Mouse (Mus musculus) layer of hippocampus, adult 6 months (tissue): Measurements from ENCODE around the gene Gm37240. TPM values are rescaled to one million over a fixed set of nuclear protein-coding genes. Genes with fewer than 3 reads are reported as not detected.

ENCODE experiments used
- long read RNA-seq, 2 experiments: library from polyadenylated mRNA; unstranded; transcript quantifications; one replicate each; pipeline ENCODE4 v2.0.0; 2019 to 2020
- microRNA-seq: library from miRNA; unstranded; fragments of <30 nt; microRNA quantifications from one replicate; pipeline ENCODE4 v1.2.0, GENCODE M21; 2020
- polyA plus RNA-seq: library from polyadenylated mRNA; unstranded; fragments of <200 nt; fragmentation: Nextera tagmentation; gene quantifications from 2 replicates; pipeline ENCODE4 v1.2.3, GENCODE M21; 2021

The Gm37240 gene
- polyA plus RNA-seq, result 0.64 and 1.4 TPM in 2 replicates
- long read RNA-seq, experiment 1, partial matches to known transcripts, result 0 of 6 reads
- long read RNA-seq, experiment 1, other reads (novel, unspliced or antisense), result 6 of 6 reads
- long read RNA-seq, experiment 2, partial matches to known transcripts, result 0 of 42 reads
- long read RNA-seq, experiment 2, other reads (novel, unspliced or antisense), result 42 of 42 reads

DNA sequence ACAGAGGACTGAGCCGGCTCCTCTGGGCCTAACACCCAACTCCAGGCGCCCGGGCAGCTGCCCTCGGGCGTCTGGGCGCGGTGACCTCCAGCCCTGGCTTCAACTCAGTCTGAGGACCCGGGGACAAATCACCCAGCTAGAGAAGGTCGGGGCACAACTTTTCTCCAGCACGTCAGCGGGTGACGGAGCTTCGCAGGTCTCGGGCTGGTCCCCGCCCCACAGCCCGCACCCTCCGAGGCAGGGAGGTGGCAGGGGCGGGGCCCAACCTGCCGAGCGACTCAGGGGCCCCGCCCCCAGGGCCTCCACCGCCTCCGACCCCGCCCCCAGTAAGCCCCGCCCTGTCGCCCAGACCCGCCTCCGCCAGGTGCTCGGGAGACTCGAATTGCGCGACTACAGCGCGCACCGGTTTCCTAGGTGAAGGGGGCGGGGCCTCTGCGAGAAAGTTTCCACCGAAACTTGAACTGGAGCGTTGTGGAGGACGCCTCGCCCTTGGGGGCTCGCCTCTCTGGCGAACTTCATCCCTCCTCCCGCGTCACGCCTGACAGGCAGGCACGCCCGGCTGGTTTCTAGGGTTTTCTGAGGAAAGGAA, at the start of gene Gm37240, which contains the start of gene Glt28d2:
TSS of gene Gm37240 (minus strand) at position 280 of the 589 bp plus-strand sequence.
TSS of gene Glt28d2 (minus strand) at position 278 of the 589 bp plus-strand sequence.

DNA sequence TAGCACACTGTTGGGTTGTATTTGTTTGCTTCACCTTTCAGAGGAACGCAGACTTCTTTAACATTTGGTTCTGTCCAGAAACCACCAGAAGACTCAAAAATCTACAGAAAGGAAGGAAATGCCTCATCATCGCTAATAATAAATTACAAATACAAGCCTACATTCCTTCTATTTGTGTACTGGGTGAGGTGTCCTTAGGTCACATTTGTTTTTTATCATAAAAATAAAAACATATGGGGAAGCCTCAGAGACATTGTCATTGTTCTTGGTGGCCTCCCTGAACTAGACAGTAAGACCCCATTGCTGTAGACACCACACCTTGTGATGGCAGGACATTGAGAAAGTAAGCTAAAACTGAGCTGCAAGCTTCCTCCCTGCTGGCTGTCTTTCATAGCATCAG, 70.1 kb downstream of the Gm37240 start, which contains the start of gene Fam160a1:
TSS of gene Fam160a1 (minus strand) at position 101 of the 400 bp plus-strand sequence.

DNA sequence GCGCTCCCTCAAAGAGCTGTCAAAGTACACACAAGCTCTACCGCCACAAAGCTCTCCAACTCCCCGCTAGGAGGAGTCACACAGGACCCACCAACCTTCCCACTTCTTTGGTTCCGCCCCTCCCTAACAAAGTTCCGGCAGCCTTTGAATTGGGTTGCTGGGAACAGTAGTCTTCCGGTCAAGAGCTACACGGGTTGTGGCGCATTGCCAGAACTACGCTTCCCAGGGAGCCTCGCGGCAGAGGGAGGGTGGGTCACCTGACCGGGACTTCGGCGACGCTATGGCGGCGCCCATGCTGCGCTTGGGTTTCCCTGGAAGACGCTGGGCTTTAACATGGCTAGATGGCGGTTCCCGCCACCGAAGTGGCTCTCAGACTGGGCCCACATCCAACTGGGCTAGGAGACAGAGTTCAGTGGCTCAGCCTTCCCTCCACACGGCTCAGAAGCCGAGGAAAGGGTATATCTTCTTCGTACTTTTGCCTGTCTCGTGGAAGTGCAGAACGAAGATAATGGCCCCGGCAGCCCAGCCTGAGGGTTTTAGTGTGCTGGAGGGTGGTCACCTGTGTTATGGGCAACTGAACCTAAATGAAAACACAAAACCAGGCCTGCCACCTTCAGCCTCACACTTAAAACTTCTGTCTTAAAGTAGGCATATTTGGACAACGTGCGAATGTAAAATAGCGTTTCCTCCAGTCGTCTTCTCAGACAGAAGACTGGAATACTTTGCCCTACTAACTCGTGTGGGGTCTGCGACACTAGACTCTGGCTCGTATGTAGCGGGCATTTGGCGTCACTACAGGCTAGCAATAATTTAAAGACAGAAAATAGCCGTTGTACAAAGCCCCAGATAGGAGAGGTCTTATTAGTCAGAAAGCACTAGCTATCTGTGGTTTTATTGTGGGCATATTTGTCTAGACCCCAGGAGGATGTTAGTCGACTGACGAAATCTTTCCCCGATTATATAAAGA, 313.2 kb downstream of the Gm37240 start, which contains the start of gene Gatb:
TSS of gene Gatb (plus strand) at position 256 of the 967 bp plus-strand sequence.

DNA sequence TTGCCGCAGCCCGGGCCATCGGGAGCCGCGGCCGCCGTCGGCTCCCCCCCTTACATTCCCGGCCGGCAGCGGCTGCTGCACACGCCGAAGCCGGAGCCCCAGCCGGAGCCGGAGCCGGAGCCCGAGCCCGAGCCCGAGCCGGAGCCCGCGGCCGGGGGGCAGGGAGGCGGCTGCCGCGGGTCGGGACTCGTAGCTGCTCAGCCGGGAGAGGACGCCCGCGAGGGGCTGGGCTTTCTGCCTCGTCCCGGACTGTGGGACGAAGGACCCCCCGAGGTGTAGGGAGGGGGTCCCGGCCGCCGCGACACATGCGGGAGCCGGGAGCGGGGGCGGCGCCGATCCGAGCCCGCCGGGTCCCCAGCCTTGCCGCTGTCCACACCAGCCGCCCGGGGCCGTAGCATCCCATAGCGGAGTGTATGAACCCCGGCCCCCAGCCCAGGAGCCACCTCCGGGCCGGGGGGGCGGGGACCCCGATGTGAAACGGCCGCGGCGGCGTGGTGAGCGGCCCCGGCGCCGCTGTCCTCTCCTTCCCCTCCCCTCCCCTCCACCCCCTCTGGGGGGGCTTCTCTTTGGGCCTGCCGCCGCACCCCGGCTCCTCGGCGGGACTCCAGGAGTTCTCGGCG, 1072.4 kb downstream of the Gm37240 start, which contains the start of gene Fbxw7:
TSS of gene Fbxw7 (plus strand) at position 507 of the 620 bp plus-strand sequence.

DNA sequence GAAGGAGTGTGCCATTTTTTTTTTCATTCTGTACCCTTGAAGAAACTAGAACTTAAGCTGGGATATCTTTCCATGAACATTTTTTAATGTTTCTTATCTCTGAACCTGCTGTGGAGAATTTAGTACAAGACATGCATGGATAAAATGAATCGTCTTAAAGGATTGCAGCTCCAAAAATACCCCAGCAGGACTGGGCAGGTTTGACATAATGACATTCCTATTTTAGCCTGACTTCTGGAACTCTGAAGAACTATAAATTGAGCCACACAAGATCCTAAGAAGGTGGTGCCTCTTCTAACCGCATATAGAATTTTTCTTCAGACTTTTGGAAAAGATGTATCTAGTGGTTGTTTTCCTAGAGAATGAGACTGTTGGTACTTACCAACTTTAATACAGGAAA, 1294.0 kb downstream of the Gm37240 start, which contains the start of gene Tigd4:
TSS of gene Tigd4 (plus strand) at position 301 of the 400 bp plus-strand sequence.

DNA sequence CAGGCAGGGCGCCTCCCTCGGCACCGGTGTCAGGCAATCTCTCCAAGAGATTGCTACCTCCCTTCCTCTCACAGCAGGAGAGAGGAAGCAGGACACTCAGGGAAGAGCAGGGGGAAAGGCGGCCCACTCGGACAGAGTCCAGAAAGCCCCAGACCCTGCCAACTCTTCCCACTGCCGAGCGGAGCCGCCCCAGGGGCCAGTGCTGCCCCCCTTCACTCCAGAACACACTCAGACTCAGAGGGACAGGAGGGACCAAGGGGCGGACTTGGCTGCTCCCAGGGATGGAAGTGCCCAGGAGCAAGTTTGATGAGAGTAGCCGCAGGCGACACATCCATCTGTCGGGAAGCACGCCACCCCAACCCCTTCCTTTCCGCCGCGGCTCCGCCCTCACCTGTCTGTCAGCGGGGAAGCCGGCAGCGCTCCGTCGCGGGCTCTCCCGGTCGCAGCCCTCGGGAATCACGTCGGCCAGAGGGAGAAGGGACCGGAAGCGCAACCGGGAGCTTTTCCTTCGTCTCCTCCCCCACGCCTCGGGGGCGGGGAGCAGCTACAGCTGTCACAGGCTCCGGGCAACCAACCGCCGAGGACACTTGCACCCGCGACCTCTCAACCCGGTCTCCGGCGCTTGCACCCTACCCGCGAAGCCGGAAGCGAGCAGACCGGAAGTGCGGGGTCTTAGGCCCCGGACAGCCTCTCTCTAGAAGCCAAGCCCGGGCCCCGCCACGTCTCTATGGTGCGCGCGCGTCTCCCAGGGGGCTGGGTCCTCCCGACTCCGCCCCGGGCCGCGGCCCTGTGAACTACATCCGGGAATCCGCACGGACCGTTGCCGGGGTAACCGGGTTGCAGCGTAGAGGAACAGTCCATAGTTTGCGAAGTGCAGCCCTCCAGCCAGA, 1305.0 kb downstream of the Gm37240 start, which contains the start of gene Arfip1:
TSS of gene Arfip1 (minus strand) at position 603 of the 890 bp plus-strand sequence.

DNA sequence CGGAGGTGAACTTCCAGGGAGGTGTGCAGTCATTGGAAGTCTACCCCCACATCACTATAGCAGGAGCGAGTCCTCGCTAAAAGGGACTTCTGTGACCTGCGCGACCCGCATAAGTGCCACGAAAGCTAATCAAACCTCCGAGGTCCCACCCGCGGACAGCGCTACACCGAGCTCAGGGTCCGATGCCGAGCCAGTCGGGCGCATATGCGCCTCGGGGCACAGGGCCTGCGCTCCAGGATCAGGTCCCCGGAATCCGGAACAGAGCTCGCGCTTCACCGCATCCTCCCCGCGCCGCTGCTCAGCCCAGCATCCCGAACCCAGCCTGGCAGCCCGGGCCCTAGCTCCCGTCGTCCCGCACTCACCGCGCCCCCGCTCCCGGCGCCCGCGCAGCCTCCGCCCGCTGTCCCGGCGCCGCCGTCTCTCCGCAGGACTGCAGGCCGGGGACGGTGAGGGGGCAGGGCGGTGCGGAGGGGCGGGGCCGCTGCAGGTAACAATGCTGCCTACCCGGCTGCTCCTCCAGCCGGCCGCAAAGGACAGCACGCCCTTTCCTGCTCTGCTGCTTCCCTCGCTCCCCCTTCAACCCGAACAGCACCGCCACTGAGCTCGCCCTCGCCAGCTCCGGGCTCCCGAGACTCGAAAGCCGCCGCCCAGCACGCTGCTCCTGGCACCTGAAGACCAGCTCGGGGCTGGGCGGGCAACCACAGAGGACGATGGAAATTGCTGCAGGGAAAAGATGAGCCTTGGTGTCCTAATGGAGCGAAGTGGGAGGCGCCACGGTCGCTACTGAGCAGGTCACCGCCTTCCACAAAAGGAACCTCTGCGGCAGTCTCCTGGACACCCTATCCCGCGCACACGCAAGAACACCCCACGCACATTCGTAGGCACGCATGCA, 1407.1 kb downstream of the Gm37240 start, which contains the start of gene Fhdc1:
TSS of gene Fhdc1 (minus strand) at position 424 of the 892 bp plus-strand sequence.

Small RNA genes within 50 kb of the gene (microRNA-seq; reads per million reads assigned to microRNA genes)
- gene Mir466k, result not detected

Other genes with a start within 250 kb of the Gm37240 start
- 1.4 and 1.5 TPM in 2 replicates for gene Fam160a1, start 70.2 kb downstream of the Gm37240 start, polyA plus RNA-seq
- 0.43 and 0.49 TPM in 2 replicates for gene Glt28d2, start within 50 bp of the Gm37240 start, polyA plus RNA-seq
- gene Sh3d19, start 83.6 kb upstream of the Gm37240 start, polyA plus RNA-seq, result 3.3 and 3.4 TPM in 2 replicates
- gene Prss48, start 115.0 kb upstream of the Gm37240 start, polyA plus RNA-seq, result not detected in 2 replicates